Mouse (Mus musculus) cerebellum, postnatal 4 days (tissue): ENCODE data around the gene Phlda2.

ENCODE experiments used
- DNase-seq, 2 experiments: peaks; one replicate each; pipeline ENCODE4 v3.0.0; 2022; ENCODE audit warnings: low spot score in 2 of 2, mixed read lengths in 1 of 2

The Phlda2 gene

DNA sequence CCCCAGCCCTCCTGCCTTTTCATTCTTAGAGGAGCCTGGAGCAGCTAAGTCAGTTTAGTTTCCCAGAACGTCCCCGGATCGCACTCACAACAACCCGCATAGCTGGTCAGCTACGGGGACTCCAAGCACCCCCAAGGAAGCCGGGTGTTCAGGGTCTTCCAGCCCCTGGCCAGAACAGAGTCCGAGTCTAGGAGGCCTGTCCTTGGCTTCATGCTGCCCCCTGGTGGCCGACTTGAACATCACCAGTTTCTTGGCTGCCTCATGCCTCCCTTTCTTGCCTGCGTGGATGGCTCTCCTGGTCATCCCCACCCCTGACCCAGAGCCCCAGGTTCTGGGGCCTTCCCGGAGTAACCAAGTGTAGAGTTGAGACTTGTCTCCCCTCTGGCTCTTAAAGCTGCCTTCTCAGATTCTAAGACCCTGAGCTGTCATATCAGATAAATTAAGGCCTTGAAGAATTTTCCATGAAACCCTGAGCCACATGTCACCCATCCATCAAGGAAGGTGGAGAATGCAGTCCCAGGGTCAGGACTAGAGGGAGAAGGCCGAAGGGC, 39.0 kb downstream of the Phlda2 start:
- peak; percentile 78 to 85 for DNase-seq

DNA sequence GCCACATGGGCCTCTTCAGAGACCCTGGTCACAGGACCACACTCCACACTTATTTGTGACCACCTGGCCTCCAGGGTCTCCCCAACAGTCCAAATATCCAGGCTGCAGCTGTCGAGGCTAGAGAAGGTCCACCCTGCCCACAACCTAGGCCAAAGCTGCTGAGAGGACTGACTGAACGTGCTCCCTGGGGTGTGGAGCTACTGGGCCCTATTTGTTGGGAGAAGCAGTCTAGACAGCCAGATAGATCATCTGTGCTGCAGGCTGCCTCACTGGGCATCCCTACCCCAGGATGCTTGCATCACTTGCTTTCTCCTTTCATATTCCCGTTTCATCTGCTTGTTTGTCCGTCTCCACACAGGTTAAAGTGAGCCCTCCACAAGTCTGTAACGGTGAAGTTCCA, 40.4 kb downstream of the Phlda2 start:
- DNase-seq = no peak

DNA sequence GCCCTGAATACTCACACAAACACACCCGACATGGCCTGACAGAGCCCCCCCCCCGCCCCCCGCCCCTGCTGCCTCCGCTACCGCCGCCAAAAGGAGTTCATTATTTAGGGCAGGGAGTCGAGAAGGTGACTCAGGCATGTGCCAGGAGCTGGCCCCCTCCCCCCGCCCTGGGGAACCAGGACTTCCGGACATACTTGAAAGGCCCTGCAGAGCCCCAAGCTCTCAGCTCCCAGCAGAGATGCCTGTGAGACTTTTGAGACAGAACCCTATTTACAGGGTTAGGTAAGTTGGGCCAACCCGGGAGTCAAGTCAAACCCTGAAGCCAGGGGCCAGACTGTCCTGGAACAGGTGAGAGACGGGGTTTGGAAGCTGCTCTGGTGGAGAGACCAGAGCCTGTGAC, 41.0 kb downstream of the Phlda2 start:
- DNase-seq = no peak

DNA sequence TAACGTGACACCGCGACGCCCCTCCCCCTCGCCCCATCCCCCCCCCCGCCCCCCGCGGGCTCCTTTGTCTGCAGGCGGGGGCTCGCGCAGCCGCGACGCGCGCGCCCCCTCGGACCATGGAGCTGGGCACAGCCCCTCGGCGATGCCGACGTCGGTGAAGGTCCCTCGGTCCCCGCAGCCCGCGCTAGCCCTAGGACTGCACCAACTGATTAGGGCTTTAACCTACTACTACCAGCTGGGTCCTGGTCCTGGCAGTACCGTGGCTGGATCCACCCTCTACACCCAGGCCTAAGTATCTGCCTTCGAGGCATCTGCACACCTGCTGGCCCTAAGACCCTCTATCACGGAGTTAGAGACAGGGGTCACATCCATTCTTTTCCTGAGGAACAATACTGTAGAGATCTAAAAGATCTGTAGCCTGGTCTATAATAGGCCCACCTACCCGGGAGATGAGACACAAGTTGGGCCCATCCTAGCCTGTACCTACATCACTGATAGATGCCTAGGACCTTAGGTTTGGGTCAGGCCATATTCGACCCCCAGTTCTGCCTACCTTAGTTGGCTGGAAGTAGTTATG, 41.6 kb downstream of the Phlda2 start:
- DNase-seq = no peak

DNA sequence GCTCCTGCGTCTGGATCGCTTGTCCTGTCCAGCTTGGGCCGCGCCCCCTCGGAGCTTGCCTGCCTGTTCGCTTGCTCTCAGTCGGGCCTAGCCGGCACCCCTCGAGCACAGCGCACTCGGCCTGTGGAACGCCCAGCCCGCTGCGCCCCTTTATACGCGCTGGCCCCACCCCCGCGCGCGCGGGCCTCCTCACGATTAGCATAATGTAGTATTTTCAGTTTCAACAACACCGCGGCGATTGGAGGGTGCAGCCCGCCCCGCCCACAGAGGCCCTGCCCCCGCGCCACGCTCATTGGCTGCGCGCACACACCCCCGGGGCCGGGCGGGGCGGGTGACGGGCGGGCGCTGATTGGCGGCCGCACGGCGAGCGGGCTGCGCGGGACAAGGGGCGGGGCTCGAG, 42.1 kb downstream of the Phlda2 start, which contains the start of gene Cdkn1c:
TSS of gene Cdkn1c (minus strand) at position 177 of the 400 bp plus-strand sequence.
- DNase-seq = peak; percentile 65 to 84

DNA sequence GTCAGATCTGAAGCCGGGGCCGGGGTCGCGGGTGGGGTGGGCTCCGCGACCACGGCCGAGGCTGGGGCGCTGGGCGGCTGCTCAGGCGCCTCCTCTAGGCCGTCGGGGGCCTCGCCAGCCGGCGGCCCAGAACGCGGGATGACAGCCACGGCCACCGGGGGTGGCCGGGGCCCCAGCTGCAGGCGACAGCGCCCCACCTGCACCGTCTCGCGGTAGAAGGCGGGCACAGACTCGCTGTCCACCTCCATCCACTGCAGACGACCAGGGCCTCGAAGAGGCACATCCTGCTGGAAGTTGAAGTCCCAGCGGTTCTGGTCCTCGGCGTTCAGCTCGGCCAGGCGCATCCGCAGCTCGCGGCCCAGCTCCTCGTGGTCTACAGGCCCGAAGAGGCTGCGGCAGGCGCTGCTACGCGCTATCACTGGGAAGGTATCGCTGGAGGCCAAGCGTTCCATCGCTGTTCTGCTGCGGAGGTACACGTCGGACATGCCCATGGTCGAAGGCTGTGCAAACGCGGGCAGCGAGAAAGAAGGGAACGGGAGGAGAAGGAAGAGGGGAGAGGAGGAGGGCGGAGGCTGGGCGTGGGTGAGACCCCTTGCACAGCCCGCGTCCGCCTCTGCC, 42.6 kb downstream of the Phlda2 start:
- no peak for DNase-seq

DNA sequence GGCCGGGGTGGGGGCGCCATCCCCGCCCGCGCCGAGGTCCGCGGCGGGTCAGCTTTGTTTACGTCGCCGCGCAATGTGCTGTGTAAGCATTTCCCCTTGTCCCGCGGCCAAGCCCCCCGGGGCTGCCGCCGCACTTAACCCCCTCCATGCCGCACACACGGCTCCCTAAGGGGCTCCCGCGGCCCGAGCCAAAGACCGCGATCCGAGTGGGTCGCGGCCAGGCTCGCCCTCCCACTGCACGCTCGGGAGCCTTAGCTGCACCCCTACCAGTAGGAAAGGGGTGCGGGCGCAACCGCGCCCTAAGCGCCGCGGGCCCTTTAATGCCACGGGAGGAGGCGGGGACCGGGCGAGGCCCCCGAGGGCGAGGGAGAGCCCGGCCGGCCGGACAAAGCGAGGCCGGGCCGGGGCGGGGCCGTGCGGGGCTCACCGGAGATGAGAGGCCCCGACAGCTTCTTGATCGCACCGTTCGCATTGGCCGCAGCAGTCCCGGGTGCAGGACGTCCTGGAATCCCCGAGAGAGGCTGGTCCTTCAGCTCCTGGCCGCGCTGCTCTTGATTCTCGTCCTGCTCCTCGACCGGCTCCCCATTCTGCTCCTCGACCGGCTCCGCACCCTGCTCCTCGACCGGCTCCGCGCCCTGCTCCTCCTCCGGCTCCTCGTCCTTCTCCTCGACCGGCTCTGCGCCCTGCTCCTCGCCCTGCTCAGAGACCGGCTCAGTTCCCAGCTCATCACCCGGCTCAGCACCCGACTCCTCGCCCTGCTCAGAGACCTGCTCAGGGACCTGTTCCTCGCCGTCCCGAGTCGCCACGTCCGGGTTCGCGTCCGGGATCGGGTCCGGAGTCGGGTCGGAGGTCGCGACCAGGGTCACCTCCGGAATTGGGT, 43.4 kb downstream of the Phlda2 start:
- DNase-seq = no peak

DNA sequence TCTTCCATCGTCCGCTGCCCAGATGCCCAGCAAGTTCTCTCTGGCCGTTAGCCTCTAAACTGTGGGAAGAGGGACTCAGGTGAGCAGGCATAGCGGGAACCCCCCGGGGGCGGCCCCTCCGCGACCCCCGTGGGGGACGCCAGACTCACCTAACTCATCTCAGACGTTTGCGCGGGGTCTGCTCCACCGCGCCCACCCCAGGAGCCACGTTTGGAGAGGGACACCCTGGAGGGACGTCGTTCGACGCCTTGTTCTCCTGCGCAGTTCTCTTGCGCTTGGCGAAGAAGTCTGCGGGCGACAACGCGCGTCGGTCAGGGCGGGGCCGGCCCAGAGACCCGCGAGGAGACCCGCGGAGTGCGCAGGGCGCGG, 44.0 kb downstream of the Phlda2 start:
- no peak for DNase-seq
